Mouse (Mus musculus) MEL (cell line): ENCODE measurements around the gene Cux1.

Experiments
- CTCF ChIP-seq, 3 experiments: IDR thresholded peaks in 2 of 3; conservative IDR thresholded peaks in 1 of 3; 2 replicates each; pipeline ENCODE4 v1.5.1; 2011 to 2012; ENCODE audit warnings: low read length in 3 of 3, low read depth in 2 of 3, mild to moderate bottlenecking in 2 of 3, improper control_type of control experiment in 1 of 3, inconsistent platforms in 1 of 3, mixed read lengths in 1 of 3, moderate library complexity in 1 of 3; ENCODE audit not compliant: control insufficient read depth in 1 of 3, insufficient read depth in 1 of 3, poor library complexity in 1 of 3, severe bottlenecking in 1 of 3
- ETS1 ChIP-seq: IDR thresholded peaks from 2 replicates; pipeline ENCODE4 v1.6.1; 2012; ENCODE audit warnings: low read depth, mild to moderate bottlenecking, inconsistent platforms, low read length, improper control_type of control experiment, moderate library complexity
- MAFK ChIP-seq: IDR thresholded peaks from 2 replicates; pipeline ENCODE4 v1.6.1; 2011; ENCODE audit warnings: low read depth, mild to moderate bottlenecking, low read length, improper control_type of control experiment, borderline replicate concordance
- MAX ChIP-seq: IDR thresholded peaks from 2 replicates; pipeline ENCODE4 v1.6.1; 2011; ENCODE audit warnings: low read length, improper control_type of control experiment
- MYC ChIP-seq: IDR thresholded peaks from 2 replicates; pipeline ENCODE4 v1.6.1; 2011; ENCODE audit warnings: low read depth, mild to moderate bottlenecking, low read length, improper control_type of control experiment, moderate library complexity
- POLR2A ChIP-seq, 2 experiments: IDR thresholded peaks; 2 replicates each; pipeline ENCODE4 v1.6.1; 2011 to 2012; ENCODE audit warnings: low read length in 2 of 2, mild to moderate bottlenecking in 2 of 2, control low read depth in 1 of 2, improper control_type of control experiment in 1 of 2, low read depth in 1 of 2, moderate library complexity in 1 of 2; ENCODE audit not compliant: control insufficient read depth in 1 of 2, insufficient read depth in 1 of 2, poor library complexity in 1 of 2
- RAD21 ChIP-seq: IDR thresholded peaks from 2 replicates; pipeline ENCODE4 v1.6.1; 2011; ENCODE audit warnings: mild to moderate bottlenecking, low read depth, low read length, improper control_type of control experiment
- SIN3A ChIP-seq: IDR thresholded peaks from 2 replicates; pipeline ENCODE4 v1.6.1; 2012; ENCODE audit warnings: low read length, improper control_type of control experiment, inconsistent platforms
- SMC3 ChIP-seq: IDR thresholded peaks from 2 replicates; pipeline ENCODE4 v1.6.1; 2011; ENCODE audit warnings: low read depth, low read length, improper control_type of control experiment
- TBP ChIP-seq: IDR thresholded peaks from 2 replicates; pipeline ENCODE4 v1.8.0; 2011; ENCODE audit warnings: low read depth, low read length, improper control_type of control experiment
- ZC3H11A ChIP-seq: IDR thresholded peaks from 2 replicates; pipeline ENCODE4 v1.6.1; 2012; ENCODE audit warnings: low read depth, mild to moderate bottlenecking, inconsistent platforms, low read length, improper control_type of control experiment
- ZMIZ1 ChIP-seq: IDR thresholded peaks from 2 replicates; pipeline ENCODE4 v1.6.1; 2012; ENCODE audit warnings: low read depth, mild to moderate bottlenecking, inconsistent platforms, low read length, improper control_type of control experiment, moderate library complexity

DNA sequence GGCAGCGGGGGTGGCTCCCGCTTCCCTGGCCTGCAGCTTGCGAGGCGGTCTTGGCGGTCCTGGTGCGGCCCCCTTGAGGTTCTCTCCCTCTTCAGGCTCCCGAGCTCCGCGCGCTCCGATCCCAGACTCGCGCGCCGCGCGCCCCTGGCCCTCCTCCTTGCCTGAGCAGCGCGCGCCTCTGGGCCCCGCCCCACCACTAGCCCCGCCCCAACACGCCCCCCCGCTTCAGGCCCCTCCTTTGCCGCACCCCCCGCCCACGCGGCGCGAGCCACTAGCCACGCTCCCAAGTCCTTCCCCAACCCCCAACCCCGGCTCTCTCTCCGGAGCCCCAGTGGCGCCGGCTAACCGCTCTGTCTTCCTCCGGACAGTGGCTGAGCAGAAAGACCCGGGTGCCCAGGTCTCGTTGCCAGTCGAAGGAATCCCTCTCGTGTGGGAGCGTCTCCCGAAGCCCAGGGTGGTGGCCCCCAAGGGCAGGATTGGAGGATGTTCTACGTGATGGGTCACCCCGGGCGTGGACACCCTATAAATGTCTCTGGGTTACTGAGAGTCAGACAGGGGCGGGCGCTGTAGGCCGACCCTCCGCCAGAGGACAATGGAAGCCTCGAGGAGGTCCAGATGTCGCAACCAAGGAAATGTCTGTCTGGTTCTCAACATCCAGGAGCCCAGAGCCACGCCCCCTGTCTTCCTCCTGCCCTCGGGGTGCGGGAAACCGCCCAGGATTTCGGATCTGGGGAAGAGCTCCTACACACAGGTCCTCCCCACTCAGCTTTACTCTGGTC lies 322.3 kb downstream of the Cux1 start:
- no peak for TF ChIP-seq POLR2A (IDR thresholded peaks at IDR 0.05; ENCODE audit: control insufficient read depth in 1 of 2, insufficient read depth in 1 of 2, low read depth in 1 of 2, low read length in 2 of 2, poor library complexity in 1 of 2)
- no peak for TF ChIP-seq TBP
- no peak for TF ChIP-seq RAD21
- TF ChIP-seq CTCF (IDR thresholded peaks at IDR 0.05 in 2 of 3, conservative IDR thresholded peaks at IDR 0.05 in 1 of 3; ENCODE audit: control insufficient read depth in 1 of 3, insufficient read depth in 1 of 3, low read depth in 2 of 3, low read length in 3 of 3, poor library complexity in 1 of 3, severe bottlenecking in 1 of 3) = no peak
- TF ChIP-seq ETS1 = no peak
- no peak for TF ChIP-seq SMC3
- no peak for TF ChIP-seq MYC
- TF ChIP-seq MAX = no peak
- TF ChIP-seq ZC3H11A = no peak
- no peak for TF ChIP-seq ZMIZ1
- TF ChIP-seq MAFK = no peak
- TF ChIP-seq SIN3A = no peak
